ENCODE assay signal across 8 mouse cellular contexts in the genomic region with DNA sequence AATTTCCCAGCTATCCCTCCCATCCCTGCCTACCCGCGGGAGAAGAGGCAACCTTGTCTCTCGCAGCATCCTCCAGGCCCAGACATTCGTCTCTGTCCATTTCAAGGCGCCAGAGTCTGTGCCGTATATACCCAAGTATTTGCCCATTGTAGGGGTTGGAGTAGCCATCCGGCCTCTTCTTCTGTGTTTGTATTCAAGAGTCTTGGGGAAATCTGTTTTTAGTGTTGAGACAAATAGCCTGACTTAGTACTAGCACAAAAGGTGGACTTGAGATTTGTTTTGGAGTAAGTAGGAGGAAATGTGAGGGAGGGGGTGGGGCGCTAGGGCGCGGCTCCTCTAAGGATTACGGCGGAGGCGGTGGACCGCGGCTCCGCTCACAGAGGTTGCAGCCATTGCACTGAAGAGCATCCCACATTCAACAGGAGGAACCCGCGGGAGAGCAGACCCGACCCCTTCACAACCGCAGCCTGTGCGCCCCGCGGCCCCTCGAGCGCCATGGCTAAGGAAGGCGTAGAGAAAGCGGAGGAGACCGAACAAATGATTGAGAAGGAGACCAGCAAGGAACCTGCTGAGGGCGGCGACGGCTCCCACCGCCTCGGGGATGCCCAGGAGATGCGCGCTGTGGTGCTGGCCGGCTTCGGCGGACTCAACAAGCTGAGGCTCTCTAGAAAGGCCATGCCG. TPM values are rescaled to one million over a fixed set of nuclear protein-coding genes. Genes with fewer than 3 reads are reported as not detected.
DNase-seq lines count a peak whose midpoint lies in the region; ATAC-seq and TF ChIP-seq lines count a peak whose summit lies in the region.

Vat1l (plus strand) TSS at position 392 of the 681 bp plus-strand sequence.

- H3K4me3 ChIP-seq in heart, embryonic 13.5 days, result peak within 1 kb of the TSS; percentile 56
- peak within 1 kb of the TSS; percentile 70 for H3K4me3 ChIP-seq in forebrain, embryonic 10.5 days
- peak within 1 kb of the TSS; percentile 14 for H3K4me3 ChIP-seq in intestine, postnatal 0 days (ENCODE audit: low read depth, low read length)

- under 1% methylated on average over 39 of the region's 39 CpGs for WGBS in heart, embryonic 13.5 days
- under 1% methylated on average over 39 of the region's 39 CpGs for WGBS in forebrain, embryonic 10.5 days
- WGBS in intestine, postnatal 0 days, result 1% methylated on average over 39 of the region's 39 CpGs

- H3K9ac ChIP-seq in heart, embryonic 13.5 days, result peak within 1 kb of the TSS; percentile 34; the same call in 1 of the 2 replicates
- H3K9ac ChIP-seq in intestine, postnatal 0 days (ENCODE audit: low read depth, low read length), result no peak within 1 kb of the TSS

- DNase-seq in heart, postnatal 36 days, result no peak
- DNase-seq in brain, adult 2 months (ENCODE audit: low read depth, low spot score), result peak; percentile 92
- peak; percentile 69 for DNase-seq in forebrain, embryonic 10.5 days (ENCODE audit: extremely low spot score, low spot score)
- peak; percentile 47 for DNase-seq in right cerebral cortex, postnatal 4 days
- DNase-seq in T-cell, adult 2 months (ENCODE audit: low spot score), result no peak

- intact Hi-C loops in heart, postnatal 36 days (cut with DNase I), result no loop called here

- no peaks in the 10 kb centered on the region for H3K36me3 ChIP-seq in heart, embryonic 13.5 days
- H3K36me3 ChIP-seq in forebrain, embryonic 10.5 days (replicated peaks), result no peaks in the 10 kb centered on the region
- no peaks in the 10 kb centered on the region for H3K36me3 ChIP-seq in intestine, postnatal 0 days (ENCODE audit: control insufficient read depth, insufficient read depth)

- ATAC-seq in heart, embryonic 13.5 days (ENCODE audit: extremely low read depth, insufficient number of reproducible peaks, low FRiP score, low TSS enrichment), result no peak
- no peak for ATAC-seq in intestine, postnatal 0 days
- peak; percentile 30; the same call in 1 of the 2 replicates for ATAC-seq in megakaryocyte, adult 5-6 weeks (ENCODE audit: poor library complexity, severe bottlenecking)

- peak within 1 kb of the TSS; percentile 84 for H3K4me2 ChIP-seq in heart, embryonic 13.5 days
- H3K4me2 ChIP-seq in intestine, postnatal 0 days (replicated peaks; ENCODE audit: low read depth), result peak within 1 kb of the TSS; percentile 55

- H3K4me1 ChIP-seq in heart, embryonic 13.5 days, result peaks cover 11% of the 10 kb centered on the region
- peaks cover 29% of the 10 kb centered on the region for H3K4me1 ChIP-seq in forebrain, embryonic 10.5 days
- H3K4me1 ChIP-seq in intestine, postnatal 0 days (replicated peaks; ENCODE audit: control insufficient read depth, insufficient read depth, low read length), result no peaks in the 10 kb centered on the region

- no peak for TF ChIP-seq CTCF in intestine, postnatal 0 days (IDR thresholded peaks at IDR 0.05; ENCODE audit: low read depth)

- H3K9me3 ChIP-seq in heart, embryonic 13.5 days, result no peaks in the 10 kb centered on the region
- no peaks in the 10 kb centered on the region for H3K9me3 ChIP-seq in forebrain, embryonic 10.5 days
- H3K9me3 ChIP-seq in intestine, postnatal 0 days (ENCODE audit: control insufficient read depth), result no peaks in the 10 kb centered on the region

- H3K27me3 ChIP-seq in heart, embryonic 13.5 days (replicated peaks), result peaks cover 63% of the 10 kb centered on the region
- peaks cover 36% of the 10 kb centered on the region for H3K27me3 ChIP-seq in forebrain, embryonic 10.5 days (ENCODE audit: poor library complexity, severe bottlenecking)
- peaks cover 23% of the 10 kb centered on the region for H3K27me3 ChIP-seq in intestine, postnatal 0 days (replicated peaks; ENCODE audit: control insufficient read depth, insufficient read depth, low read length)

- no peak within 1 kb of the TSS for H3K27ac ChIP-seq in heart, embryonic 13.5 days (replicated peaks)
- peak within 1 kb of the TSS; percentile 84 for H3K27ac ChIP-seq in forebrain, embryonic 10.5 days
- no peak within 1 kb of the TSS for H3K27ac ChIP-seq in intestine, postnatal 0 days (ENCODE audit: low read depth, low read length)

RNA-seq across cellular contexts. Expression of gene Vat1l, which starts in this region (rescaled TPM):
- 0.57 and 0.87 TPM in 2 replicates for polyA plus RNA-seq in heart, embryonic 13.5 days (2015; fragmentation: Nextera tagmentation; extraction: Ambion mirVana)
- total RNA-seq in heart, postnatal 36 days (2021), result under 1 TPM; 0.05 to 0.17 TPM
- 7.4 and 8.9 TPM in 2 replicates for polyA plus RNA-seq in forebrain, embryonic 10.5 days (2016; fragmentation: Nextera tagmentation; extraction: Ambion mirVana)
- 2.0 and 2.8 TPM in 2 replicates for polyA plus RNA-seq in intestine, postnatal 0 days (2015; fragmentation: Nextera tagmentation; extraction: Ambion mirVana)
- not detected in 2 replicates for total RNA-seq in megakaryocyte, adult 5-6 weeks (2015)
- total RNA-seq in megakaryocyte, adult 5-6 weeks (2017), result not detected in 2 replicates

Comparison
In these comparisons a context has a peak if more than half of its experiments do, and no peak if none do; other contexts are left out.
1. Peak in ATAC-seq in megakaryocyte, adult 5-6 weeks; RNA of the gene not detected or under 1 TPM.
2. H3K4me3 ChIP-seq: peak in every context shown above with its lines; median percentile 70 in forebrain, embryonic 10.5 days; 56 in heart, embryonic 13.5 days; 14 in intestine, postnatal 0 days.
3. DNase-seq: peak in brain, adult 2 months (single experiment), forebrain, embryonic 10.5 days (single experiment) and right cerebral cortex, postnatal 4 days (single experiment); none in heart, postnatal 36 days (0 of 2) and T-cell, adult 2 months (single experiment).